Mouse (Mus musculus) stomach, embryonic 16.5 days (tissue): ENCODE measurements around the gene Gtf2h4. TPM values are rescaled to one million over a fixed set of nuclear protein-coding genes. Genes with fewer than 3 reads are reported as not detected.

Experiments used
- ATAC-seq: fragments of 200-750 bp; cut with Nextera tagmentation; 2 replicates; pipeline ENCODE4 v1.8.0; 2017; ENCODE audit warnings: moderate number of reproducible peaks, moderate TSS enrichment; ENCODE audit not compliant: insufficient read depth, low FRiP score
- H3K27ac ChIP-seq: fragments of 300-500 bp; sonication (generic); 2 replicates; pipeline ENCODE4 v1.5.1; 2014; ENCODE audit warnings: low read length
- H3K27me3 ChIP-seq: fragments of 300-500 bp; sonication (generic); 2 replicates; pipeline ENCODE4 v1.6.1; 2014; ENCODE audit warnings: low read length, control low read depth, mixed read lengths; ENCODE audit not compliant: control insufficient read depth, insufficient read depth
- H3K36me3 ChIP-seq: fragments of 300-500 bp; sonication (generic); 2 replicates; pipeline ENCODE4 v1.6.1; 2014; ENCODE audit warnings: low read length; ENCODE audit not compliant: control insufficient read depth, insufficient read depth
- H3K4me1 ChIP-seq: fragments of 300-500 bp; sonication (generic); 2 replicates; pipeline ENCODE4 v1.6.1; 2014; ENCODE audit warnings: low read length, control low read depth, mixed read lengths; ENCODE audit not compliant: control insufficient read depth, insufficient read depth
- H3K4me2 ChIP-seq: fragments of 300-500 bp; sonication (generic); 2 replicates; pipeline ENCODE4 v1.6.1; 2014; ENCODE audit warnings: low read depth, low read length, mixed read lengths
- H3K4me3 ChIP-seq: fragments of 300-500 bp; sonication (generic); replicated peaks from 2 replicates; pipeline ENCODE4 v1.5.1; 2014; ENCODE audit warnings: mild to moderate bottlenecking, low read length
- H3K9ac ChIP-seq: fragments of 300-500 bp; sonication (generic); 2 replicates; pipeline ENCODE4 v1.6.1; 2014; ENCODE audit warnings: low read length
- H3K9me3 ChIP-seq: fragments of 300-500 bp; sonication (generic); replicated peaks from 2 replicates; pipeline ENCODE4 v1.6.1; 2016; ENCODE audit warnings: low read length, control low read depth; ENCODE audit not compliant: control insufficient read depth
- WGBS: fragments of 180-500 bp; shearing (Covaris S2); extraction: QIAGEN DNeasy Blood & Tissue Kit; methylation state at CpG from one replicate; pipeline ENCODE4 v1.1.7; 2014; 5-methylcytosine and 5-hydroxymethylcytosine counted together
- polyA plus RNA-seq: library from polyadenylated mRNA; unstranded; fragments of >200 nt; fragmentation: Nextera tagmentation; extraction: Ambion mirVana; gene quantifications from 2 replicates; pipeline ENCODE4 v1.2.1, GENCODE M21; 2015

The Gtf2h4 gene
- polyA plus RNA-seq, 1 experiment from 2014 or later, result 38.6 TPM

GRCm38 (mm10) chr17:35667334-35668065 lies 6.0 kb downstream of the Gtf2h4 start, which contains the start of gene Vars2:
Gene Vars2 (minus strand): TSS chr17:35667592.
- Histone ChIP-seq H3K27ac (peak within 1 kb of the TSS; percentile 94), H3K4me3 (peak within 1 kb of the TSS; percentile 85), H3K9ac (peak within 1 kb of the TSS; percentile 90), H3K27me3 (no peaks in the 10 kb centered on the region), H3K4me1 (peaks cover 14% of the 10 kb centered on the region), H3K36me3 (no peaks in the 10 kb centered on the region), H3K9me3 (no peaks in the 10 kb centered on the region), H3K4me2 (peak within 1 kb of the TSS; percentile 98)
- ATAC-seq, result peak; percentile 89
- under 1% methylated on average over 61 of the region's 61 CpGs for WGBS

- Histone ChIP-seq H3K27me3 (no peaks in the 10 kb centered on the region), H3K9me3 (no peaks in the 10 kb centered on the region), H3K4me3 (peak overlapping the region; percentile 85), H3K36me3 (no peaks in the 10 kb centered on the region), H3K4me2 (peak overlapping the region; percentile 98), H3K27ac (peak overlapping the region; percentile 94), H3K9ac (peak overlapping the region; percentile 90), H3K4me1 (peaks cover 13% of the 10 kb centered on the region)
- 3% methylated on average over 13 of the region's 13 CpGs for WGBS
- ATAC-seq, result peak; percentile 49
Measured at GRCm38 (mm10) chr17:35666851-35667256, 6.7 kb downstream of the Gtf2h4 start.

GRCm38 (mm10) chr17:35665957-35666515 lies 7.5 kb downstream of the Gtf2h4 start:
- no peak overlapping the region for H3K4me3 ChIP-seq
- 72% methylated on average over 17 of the region's 17 CpGs for WGBS
- H3K27ac ChIP-seq, result 0 out of 2 replicates have a peak overlapping the region, but pooled peaks have one; percentile 33
- H3K9ac ChIP-seq, result peak overlapping the region; percentile 60; the same call in 1 of the 2 replicates
- no peaks in the 10 kb centered on the region for H3K9me3 ChIP-seq
- H3K27me3 ChIP-seq, result no peaks in the 10 kb centered on the region
- H3K36me3 ChIP-seq, result no peaks in the 10 kb centered on the region
- H3K4me1 ChIP-seq, result peaks cover 13% of the 10 kb centered on the region
- no peak; the same call in 1 of the 2 replicates for ATAC-seq
- H3K4me2 ChIP-seq, result peak overlapping the region; percentile 98; the same call in 1 of the 2 replicates

GRCm38 (mm10) chr17:35653086-35653485 lies 20.5 kb downstream of the Gtf2h4 start:
- WGBS, result 74% methylated on average over 2 of the region's 2 CpGs

GRCm38 (mm10) chr17:35649429-35649828 lies 24.1 kb downstream of the Gtf2h4 start:
- H3K36me3 ChIP-seq, result no peaks in the 10 kb centered on the region
- H3K4me1 ChIP-seq, result peaks cover 9% of the 10 kb centered on the region; the same call in 1 of the 2 replicates
- ATAC-seq, result peak; percentile 91
- H3K9ac ChIP-seq, result peak overlapping the region; percentile 59
- WGBS, result 41% methylated on average over 2 of the region's 2 CpGs
- H3K4me2 ChIP-seq, result no peak overlapping the region
- peak overlapping the region; percentile 90 for H3K27ac ChIP-seq
- H3K27me3 ChIP-seq, result no peaks in the 10 kb centered on the region
- H3K9me3 ChIP-seq, result no peaks in the 10 kb centered on the region
- H3K4me3 ChIP-seq, result no peak overlapping the region; the same call in 1 of the 2 replicates

More at GRCm38 (mm10) chr17:35653086-35653485, 20.5 kb downstream of the Gtf2h4 start:
- Histone ChIP-seq H3K4me1 (peaks cover 9% of the 10 kb centered on the region; the same call in 1 of the 2 replicates), H3K9me3 (no peaks in the 10 kb centered on the region), H3K4me3 (no peak overlapping the region), H3K27me3 (no peaks in the 10 kb centered on the region), H3K9ac (no peak overlapping the region), H3K27ac (peak overlapping the region; percentile 15; the same call in 1 of the 2 replicates), H3K36me3 (0 out of 2 replicates have a peak, but pooled peaks cover 6% of the 10 kb centered on the region), H3K4me2 (no peak overlapping the region)
- ATAC-seq, result no peak

GRCm38 (mm10) chr17:35643609-35644236 lies 29.8 kb downstream of the Gtf2h4 start, which contains the start of gene Mucl3:
Gene Mucl3 (minus strand): TSS chr17:35643695.
- H3K4me1 ChIP-seq, result peaks cover under 1% of the 10 kb centered on the region; the same call in 1 of the 2 replicates
- peak within 1 kb of the TSS; percentile 35; the same call in 1 of the 2 replicates for H3K9ac ChIP-seq
- ATAC-seq, result peak; percentile 70; the same call in 1 of the 2 replicates
- 57% methylated on average over 13 of the region's 13 CpGs for WGBS
- no peaks in the 10 kb centered on the region for H3K27me3 ChIP-seq
- no peaks in the 10 kb centered on the region for H3K9me3 ChIP-seq
- H3K4me2 ChIP-seq, result peak within 1 kb of the TSS; percentile 19; the same call in 1 of the 2 replicates
- no peak within 1 kb of the TSS for H3K27ac ChIP-seq
- H3K4me3 ChIP-seq, result peak within 1 kb of the TSS; percentile 17; the same call in 1 of the 2 replicates
- H3K36me3 ChIP-seq, result no peaks in the 10 kb centered on the region

GRCm38 (mm10) chr17:35639352-35639751 lies 34.2 kb downstream of the Gtf2h4 start:
- peak overlapping the region; percentile 44 for H3K4me2 ChIP-seq
- no peaks in the 10 kb centered on the region for H3K36me3 ChIP-seq
- WGBS, result 45% methylated on average over 6 of the region's 6 CpGs

GRCm38 (mm10) chr17:35638475-35639190 lies 34.9 kb downstream of the Gtf2h4 start:
- H3K27ac ChIP-seq, result peak overlapping the region; percentile 76
- H3K4me3 ChIP-seq, result peak overlapping the region; percentile 21
- peak; percentile 91 for ATAC-seq
- WGBS, result 21% methylated on average over 14 of the region's 14 CpGs
- no peaks in the 10 kb centered on the region for H3K27me3 ChIP-seq
- H3K4me1 ChIP-seq, result peaks cover 11% of the 10 kb centered on the region
- H3K36me3 ChIP-seq, result no peaks in the 10 kb centered on the region
- H3K9ac ChIP-seq, result 0 out of 2 replicates have a peak overlapping the region, but pooled peaks have one; percentile 31
- no peaks in the 10 kb centered on the region for H3K9me3 ChIP-seq
- H3K4me2 ChIP-seq, result peak overlapping the region; percentile 44

More at GRCm38 (mm10) chr17:35639352-35639751, 34.2 kb downstream of the Gtf2h4 start:
- Histone ChIP-seq H3K9ac (peak overlapping the region; percentile 38; the same call in 1 of the 2 replicates), H3K4me1 (peaks cover 6% of the 10 kb centered on the region), H3K9me3 (no peaks in the 10 kb centered on the region), H3K4me3 (peak overlapping the region; percentile 21), H3K27me3 (no peaks in the 10 kb centered on the region), H3K27ac (peak overlapping the region; percentile 76)
- no peak for ATAC-seq
